Mouse (Mus musculus) lung, postnatal 4 days (tissue): Measurements from ENCODE around the gene Sox21.

Source experiments
- DNase-seq, 2 experiments: peaks; one replicate each; pipeline ENCODE4 v3.0.0; 2021

Gene Sox21

GRCm38 (mm10) chr14:118236886-118237289 is at the start of gene Sox21:
TSS of gene Sox21 (minus strand) at chr14:118237030.
- DNase-seq: peak; percentile 36 to 64

GRCm38 (mm10) chr14:118286096-118286495 is 49.3 kb upstream of the Sox21 start:
- DNase-seq: no peak

GRCm38 (mm10) chr14:118282917-118283316 is 46.1 kb upstream of the Sox21 start:
- DNase-seq: no peak

- DNase-seq: no peak
Measured at GRCm38 (mm10) chr14:118282272-118282671, 45.4 kb upstream of the Sox21 start.

- no peak for DNase-seq
Measured at GRCm38 (mm10) chr14:118277704-118278498, 41.1 kb upstream of the Sox21 start.

GRCm38 (mm10) chr14:118272594-118273555 is 36.0 kb upstream of the Sox21 start:
- DNase-seq: no peak

- no peak for DNase-seq
Measured at GRCm38 (mm10) chr14:118268849-118269248, 32.0 kb upstream of the Sox21 start.

- DNase-seq: no peak
Measured at GRCm38 (mm10) chr14:118266660-118267059, 29.8 kb upstream of the Sox21 start, which contains the start of gene Gm9376. TSS of gene Gm9376 (plus strand) at chr14:118266960.

GRCm38 (mm10) chr14:118253381-118253780 is 16.6 kb upstream of the Sox21 start:
- DNase-seq: no peak

- DNase-seq: no peak
Measured at GRCm38 (mm10) chr14:118241416-118241815, 4.6 kb upstream of the Sox21 start.

- no peak for DNase-seq
Measured at GRCm38 (mm10) chr14:118239351-118239750, 2.5 kb upstream of the Sox21 start.

- no peak for DNase-seq
Measured at GRCm38 (mm10) chr14:118237786-118238185, 956 bp upstream of the Sox21 start.

GRCm38 (mm10) chr14:118235973-118236885 is 601 bp downstream of the Sox21 start:
- DNase-seq: peak; percentile 39 to 51

GRCm38 (mm10) chr14:118235361-118235972 is 1.4 kb downstream of the Sox21 start:
- peak; percentile 16 to 34 for DNase-seq

- DNase-seq: peak in 1 of 2 experiments; percentile 12
Measured at GRCm38 (mm10) chr14:118234541-118235210, 2.2 kb downstream of the Sox21 start.

GRCm38 (mm10) chr14:118233786-118234540 is 2.9 kb downstream of the Sox21 start:
- DNase-seq: peak in 1 of 2 experiments; percentile 8

GRCm38 (mm10) chr14:118232381-118232970 is 4.4 kb downstream of the Sox21 start:
- no peak for DNase-seq

- DNase-seq: no peak
Measured at GRCm38 (mm10) chr14:118226471-118227155, 10.2 kb downstream of the Sox21 start.

- DNase-seq: no peak
Measured at GRCm38 (mm10) chr14:118225911-118226310, 10.9 kb downstream of the Sox21 start.
